Mouse (Mus musculus) kidney, postnatal 14 days (tissue): ENCODE results near the gene Gm7347.
"Not testable (repeated sequence)": the region's sequence is repeated elsewhere in the genome, so short reads cannot be mapped to it uniquely, and the experiment has no call there.

Source experiments
- DNase-seq: peaks from one replicate; pipeline ENCODE4 v3.0.0; 2022; ENCODE audit warnings: mixed read lengths

Gm7347 gene

DNA sequence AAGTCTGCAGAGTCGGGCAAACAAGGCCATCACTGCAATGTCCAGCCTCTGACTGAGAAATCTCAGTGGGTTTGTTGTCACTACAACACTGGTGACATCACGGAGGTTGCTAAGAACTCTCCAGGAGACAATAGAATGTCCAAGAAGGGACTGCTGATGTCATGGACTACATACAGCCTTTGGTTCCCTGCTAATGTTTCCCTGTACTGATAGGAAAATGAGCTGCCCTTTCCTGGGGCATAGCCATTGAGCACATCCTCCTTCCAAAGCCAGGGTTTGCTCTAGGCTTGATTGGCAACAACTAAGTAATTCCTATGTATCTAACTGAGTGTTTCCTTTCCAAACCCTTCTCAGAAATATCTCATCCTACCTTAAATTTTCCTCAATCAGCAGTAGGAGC is at the start of gene Gm7347:
Gm7347 (minus strand) TSS at position 101 of the 400 bp plus-strand sequence.
- DNase-seq = not testable (repeated sequence)

- DNase-seq = not testable (repeated sequence)
Measured at GRCm38 (mm10) chr5:26105262-26105661, 46.9 kb upstream of the Gm7347 start, which contains the start of gene 5031410I06Rik. Gene 5031410I06Rik, minus strand, starts transcription at chr5:26105362.

GRCm38 (mm10) chr5:26089191-26089590 is 30.8 kb upstream of the Gm7347 start, which contains the start of gene Gm10471:
Gene Gm10471, minus strand, starts transcription at chr5:26089291.
- not testable (repeated sequence) for DNase-seq

DNA sequence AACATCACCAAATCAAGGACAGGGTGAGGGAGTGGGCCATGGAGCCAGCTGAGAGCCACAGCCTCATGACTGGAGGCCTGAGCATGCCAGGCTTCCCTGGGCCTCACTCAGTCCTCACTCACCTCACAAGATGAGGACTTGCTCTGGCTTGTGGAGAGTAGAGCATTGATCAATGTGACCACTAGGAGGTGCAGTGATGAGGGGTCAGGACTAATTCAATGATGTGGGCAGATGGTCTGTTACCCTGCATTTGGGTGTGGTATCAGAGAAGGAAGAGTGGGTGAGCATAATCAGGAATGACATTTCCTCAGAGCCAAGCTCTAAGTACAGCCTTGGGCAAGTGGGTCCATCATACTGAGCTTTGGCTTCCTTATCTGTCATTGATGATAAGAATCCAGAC is 20.6 kb upstream of the Gm7347 start:
- not testable (repeated sequence) for DNase-seq

DNA sequence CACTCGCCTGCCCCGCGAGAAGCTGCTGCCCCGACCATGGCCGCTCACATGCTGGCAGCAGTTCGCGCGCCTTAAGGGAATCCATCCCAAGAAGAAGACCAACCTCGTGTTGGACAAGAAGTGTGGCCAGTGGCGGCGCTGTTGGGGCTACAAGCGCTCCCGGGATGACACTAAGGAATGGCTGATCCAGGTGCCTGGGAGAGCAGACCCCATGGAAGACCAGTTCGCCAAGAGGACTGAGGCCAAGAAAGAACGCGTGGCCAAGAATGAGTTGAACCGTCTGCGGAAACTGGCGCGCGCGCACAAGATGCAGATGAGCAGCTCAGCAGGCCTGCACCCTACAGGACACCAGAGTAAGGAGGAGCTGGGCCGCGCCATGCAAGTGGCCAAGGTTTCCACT is 12.3 kb upstream of the Gm7347 start:
- no peak for DNase-seq

GRCm38 (mm10) chr5:26039458-26039857 is 18.9 kb downstream of the Gm7347 start, which contains the start of gene Speer4a:
Gene Speer4a, minus strand, starts transcription at chr5:26039558.
- not testable (repeated sequence) for DNase-seq

GRCm38 (mm10) chr5:26022816-26023215 is 35.6 kb downstream of the Gm7347 start, which contains the start of gene Gm5862:
Gene Gm5862, minus strand, starts transcription at chr5:26022916.
- not testable (repeated sequence) for DNase-seq

- DNase-seq = not testable (repeated sequence)
Measured at GRCm38 (mm10) chr5:26007697-26008096, 50.7 kb downstream of the Gm7347 start.

- DNase-seq = not testable (repeated sequence)
Measured at GRCm38 (mm10) chr5:26006937-26007695, 51.3 kb downstream of the Gm7347 start.

DNA sequence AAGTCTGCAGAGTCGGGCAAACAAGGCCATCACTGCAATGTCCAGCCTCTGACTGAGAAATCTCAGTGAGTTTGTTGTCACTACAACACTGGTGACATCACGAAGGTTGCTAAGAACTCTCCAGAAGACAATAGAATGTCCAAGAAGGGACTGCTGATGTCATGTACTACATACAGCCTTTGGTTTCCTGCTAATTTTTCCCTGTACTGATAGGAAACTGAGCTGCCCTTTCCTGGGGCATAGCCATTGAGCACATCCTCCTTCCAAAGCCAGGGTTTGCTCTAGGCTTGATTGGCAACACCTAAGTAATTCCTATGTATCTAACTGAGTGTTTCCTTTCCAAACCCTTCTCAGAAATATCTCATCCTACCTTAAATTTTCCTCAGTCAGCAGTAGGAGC is 53.7 kb downstream of the Gm7347 start, which contains the start of gene Gm1979:
Gm1979 (minus strand) TSS at position 101 of the 400 bp plus-strand sequence.
- DNase-seq = not testable (repeated sequence)
